Mouse (Mus musculus): ENCODE measurements around the gene 5730522E02Rik. TPM values are rescaled to one million over a fixed set of nuclear protein-coding genes. Genes with fewer than 3 reads are reported as not detected.

5730522E02Rik gene
- polyA plus RNA-seq, 1 experiment, result not detected

DNA sequence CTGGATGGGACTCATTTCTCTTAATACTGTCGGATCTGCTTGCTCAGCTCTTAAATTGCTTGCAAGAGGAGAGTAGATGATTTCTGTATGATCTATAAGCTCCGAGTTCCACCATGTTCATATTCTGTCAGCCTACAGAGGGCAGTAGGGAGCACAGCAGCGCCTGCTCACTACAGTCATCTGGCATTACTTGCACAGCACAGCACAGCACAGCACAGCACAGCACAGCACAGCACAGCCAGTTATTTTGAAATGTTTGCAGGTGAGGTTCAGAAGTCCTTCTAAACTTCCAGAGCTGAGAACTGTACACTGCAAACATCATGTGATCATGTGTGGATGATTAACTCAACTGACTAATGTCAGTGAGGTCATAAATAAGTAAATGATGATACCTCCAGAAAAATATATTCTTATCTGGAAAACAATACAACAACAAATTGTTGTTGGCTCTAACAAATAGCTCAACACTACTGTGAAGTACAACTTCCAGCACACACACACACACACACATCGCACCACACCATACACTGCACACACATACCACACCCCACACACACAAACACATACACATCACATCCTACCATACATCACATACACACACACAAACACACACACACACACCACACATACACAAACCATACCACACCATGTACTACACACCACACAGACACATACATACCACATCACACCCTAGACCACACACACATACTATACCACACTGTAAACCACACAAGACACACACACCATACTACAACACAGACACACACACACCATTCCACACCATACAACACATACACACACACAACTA, 9.4 kb downstream of the 5730522E02Rik start:
- no peak for TF ChIP-seq MYOD1 (IDR thresholded peaks at IDR 0.05; ENCODE audit: control insufficient read depth in 1 of 3, insufficient read length in 2 of 3, low read depth in 2 of 3)
- no peak for TF ChIP-seq TCF3 (IDR thresholded peaks at IDR 0.05; ENCODE audit: insufficient read length, low read depth)
- no peak for TF ChIP-seq POLR2A (IDR thresholded peaks at IDR 0.05; ENCODE audit: insufficient read length, low read depth)
- H3K4me3 ChIP-seq, result no peak overlapping the region
- no peak overlapping the region for H3ac ChIP-seq (ENCODE audit: control insufficient read depth, insufficient read length)
- H3K4me2 ChIP-seq (ENCODE audit: low read depth), result no peak overlapping the region
- no peaks in the 10 kb centered on the region for H3K36me3 ChIP-seq (ENCODE audit: control insufficient read depth, insufficient read depth)
- H3K27me3 ChIP-seq (ENCODE audit: control insufficient read depth, insufficient read depth, insufficient read length), result no peaks in the 10 kb centered on the region
- no peaks in the 10 kb centered on the region for H3K79me2 ChIP-seq (ENCODE audit: control insufficient read depth, insufficient read depth)

DNA sequence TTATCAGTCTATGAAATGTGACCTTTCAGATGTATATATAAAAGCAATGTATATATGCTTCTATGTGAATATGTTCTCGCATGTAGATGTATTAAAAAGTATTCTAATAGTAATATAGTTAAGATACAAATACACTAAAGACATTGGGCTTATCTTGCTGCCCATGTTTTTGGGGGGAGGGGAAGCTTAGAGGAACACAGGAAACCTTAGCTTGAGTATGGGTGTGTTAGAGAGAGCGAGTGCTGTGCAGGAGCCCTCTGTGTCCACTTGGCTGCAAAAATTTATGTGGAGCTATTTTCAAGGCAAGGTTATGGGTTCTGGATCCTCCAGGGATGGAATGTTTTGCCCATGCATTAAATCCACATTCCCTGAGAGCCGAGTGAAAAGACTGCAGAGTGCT, 15.1 kb downstream of the 5730522E02Rik start:
- H3K4me3 ChIP-seq, result no peak overlapping the region
- no peak overlapping the region for H3ac ChIP-seq (ENCODE audit: control insufficient read depth, insufficient read length)
- H3K36me3 ChIP-seq (ENCODE audit: control insufficient read depth, insufficient read depth), result no peaks in the 10 kb centered on the region
- H3K4me2 ChIP-seq (ENCODE audit: low read depth), result no peak overlapping the region
- TF ChIP-seq TCF12 (IDR thresholded peaks at IDR 0.05; ENCODE audit: insufficient read depth, poor library complexity, severe bottlenecking) (no peak), TCF3 (IDR thresholded peaks at IDR 0.05; ENCODE audit: insufficient read length, low read depth) (no peak), CEBPB (IDR thresholded peaks at IDR 0.05; ENCODE audit: insufficient read depth, poor library complexity, severe bottlenecking) (no peak), USF1 (IDR thresholded peaks at IDR 0.05; ENCODE audit: low read depth) (no peak), MAX (IDR thresholded peaks at IDR 0.05; ENCODE audit: low read depth) (no peak), POLR2A (IDR thresholded peaks at IDR 0.05; ENCODE audit: insufficient read length, low read depth) (no peak), REST (IDR thresholded peaks at IDR 0.05; ENCODE audit: insufficient read depth, insufficient read length) (no peak), MYOG (IDR thresholded peaks at IDR 0.05; ENCODE audit: control insufficient read depth in 1 of 3, insufficient read depth in 1 of 3, insufficient read length in 2 of 3, low read depth in 2 of 3) (no peak), MYOD1 (IDR thresholded peaks at IDR 0.05; ENCODE audit: control insufficient read depth in 1 of 3, insufficient read length in 2 of 3, low read depth in 2 of 3) (no peak), POLR2AphosphoS2 (IDR thresholded peaks at IDR 0.05; ENCODE audit: insufficient read length, low read depth) (no peak), SRF (IDR thresholded peaks at IDR 0.05; ENCODE audit: control insufficient read depth, insufficient read length, low read depth) (no peak), E2F4 (IDR thresholded peaks at IDR 0.05; ENCODE audit: insufficient read depth) (no peak)
- H3K79me2 ChIP-seq (ENCODE audit: control insufficient read depth, insufficient read depth), result no peaks in the 10 kb centered on the region
- no peaks in the 10 kb centered on the region for H3K27me3 ChIP-seq (ENCODE audit: control insufficient read depth, insufficient read depth, insufficient read length)

DNA sequence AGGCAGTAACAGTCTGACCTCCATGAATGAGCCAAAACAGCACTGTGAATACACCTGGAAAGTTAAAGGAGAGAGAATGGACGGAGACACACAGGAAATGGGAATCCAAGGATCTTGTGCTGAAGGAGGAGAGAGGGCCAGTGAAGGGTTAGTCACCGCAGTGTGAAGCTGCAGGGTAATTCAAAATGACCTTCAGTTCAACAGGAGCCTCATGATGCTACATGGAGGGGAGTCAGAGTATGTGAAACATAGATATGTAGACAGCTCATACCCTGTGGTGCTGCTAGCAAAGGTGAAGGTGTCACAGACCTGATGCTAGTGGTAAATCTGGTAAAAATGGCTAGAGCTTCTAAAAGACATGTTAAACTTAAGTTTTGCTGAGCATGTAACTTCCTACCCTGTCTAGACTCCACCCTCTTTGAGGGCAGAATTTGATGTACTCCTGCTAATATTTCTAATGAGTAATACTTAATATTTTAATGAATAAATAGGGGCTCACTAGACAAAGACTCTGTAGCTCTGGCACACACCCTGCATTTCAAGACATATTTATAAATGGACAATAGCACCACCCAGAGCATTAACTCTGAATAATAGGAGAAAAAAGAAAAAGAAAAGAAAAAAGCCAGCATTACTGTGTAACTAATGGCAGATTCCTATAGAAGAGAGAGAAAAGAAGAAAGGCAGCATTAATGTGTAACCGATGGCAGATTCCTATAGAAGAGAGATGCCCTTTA, 23.2 kb downstream of the 5730522E02Rik start:
- no peaks in the 10 kb centered on the region for H3K79me2 ChIP-seq (ENCODE audit: control insufficient read depth, insufficient read depth)
- no peak overlapping the region for H3ac ChIP-seq (ENCODE audit: control insufficient read depth, insufficient read length)
- no peak overlapping the region for H3K4me2 ChIP-seq (ENCODE audit: low read depth)
- no peaks in the 10 kb centered on the region for H3K36me3 ChIP-seq (ENCODE audit: control insufficient read depth, insufficient read depth)
- TF ChIP-seq TCF3 (IDR thresholded peaks at IDR 0.05; ENCODE audit: insufficient read length, low read depth), result no peak
- H3K4me3 ChIP-seq, result no peak overlapping the region
- no peaks in the 10 kb centered on the region for H3K27me3 ChIP-seq (ENCODE audit: control insufficient read depth, insufficient read depth, insufficient read length)

DNA sequence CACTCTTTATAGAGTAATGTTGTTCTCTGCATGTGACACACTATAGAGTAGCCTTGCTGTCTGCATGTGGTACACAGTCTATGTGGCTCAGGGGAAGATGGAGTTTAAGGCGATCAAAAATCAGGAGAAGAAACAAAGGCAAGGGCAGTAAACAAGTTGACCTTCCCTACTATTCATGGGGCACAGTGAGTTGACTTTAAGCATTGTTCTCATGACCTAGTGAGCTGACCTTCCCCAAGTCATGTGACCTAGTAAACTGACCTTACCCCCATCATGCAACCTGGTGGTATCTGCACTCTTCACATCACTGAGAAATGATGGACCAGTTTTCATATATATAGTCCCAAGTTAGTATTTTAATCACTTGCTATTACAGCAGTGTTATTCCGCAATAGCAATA, 40.0 kb downstream of the 5730522E02Rik start:
- H3K4me2 ChIP-seq (ENCODE audit: low read depth), result no peak overlapping the region
- no peak overlapping the region for H3K4me3 ChIP-seq
- H3K27me3 ChIP-seq (ENCODE audit: control insufficient read depth, insufficient read depth, insufficient read length), result no peaks in the 10 kb centered on the region
- no peaks in the 10 kb centered on the region for H3K79me2 ChIP-seq (ENCODE audit: control insufficient read depth, insufficient read depth)
- TF ChIP-seq TCF3 (IDR thresholded peaks at IDR 0.05; ENCODE audit: insufficient read length, low read depth), result no peak
- no peak for TF ChIP-seq MYOG (IDR thresholded peaks at IDR 0.05; ENCODE audit: control insufficient read depth in 1 of 3, insufficient read depth in 1 of 3, insufficient read length in 2 of 3, low read depth in 2 of 3)
- no peak for TF ChIP-seq USF1 (IDR thresholded peaks at IDR 0.05; ENCODE audit: low read depth)
- H3ac ChIP-seq (ENCODE audit: control insufficient read depth, insufficient read length), result no peak overlapping the region
- no peaks in the 10 kb centered on the region for H3K36me3 ChIP-seq (ENCODE audit: control insufficient read depth, insufficient read depth)

DNA sequence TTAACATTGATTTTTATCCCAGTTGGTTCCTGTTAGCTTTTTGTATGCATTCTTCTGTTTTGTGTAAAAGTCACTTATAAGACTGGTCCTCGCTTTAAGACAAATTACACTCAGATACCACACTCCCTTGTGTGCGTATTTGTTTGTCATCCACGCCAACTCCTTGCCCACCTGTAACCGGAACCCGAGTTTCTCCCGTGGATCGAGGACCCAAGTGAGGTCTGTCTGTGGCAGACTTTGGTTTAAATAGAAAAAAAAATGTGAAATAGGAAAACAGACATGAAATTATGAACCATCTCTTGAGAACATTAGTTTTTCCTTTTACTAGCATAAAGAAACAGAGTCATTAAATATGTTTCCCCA, 43.0 kb downstream of the 5730522E02Rik start:
- TF ChIP-seq REST (IDR thresholded peaks at IDR 0.05; ENCODE audit: insufficient read depth, insufficient read length) (no peak), POLR2AphosphoS2 (IDR thresholded peaks at IDR 0.05; ENCODE audit: insufficient read length, low read depth) (no peak), USF1 (IDR thresholded peaks at IDR 0.05; ENCODE audit: low read depth) (no peak), SRF (IDR thresholded peaks at IDR 0.05; ENCODE audit: control insufficient read depth, insufficient read length, low read depth) (no peak), E2F4 (IDR thresholded peaks at IDR 0.05; ENCODE audit: insufficient read depth) (no peak), TCF12 (IDR thresholded peaks at IDR 0.05; ENCODE audit: insufficient read depth, poor library complexity, severe bottlenecking) (no peak), CEBPB (IDR thresholded peaks at IDR 0.05; ENCODE audit: insufficient read depth, poor library complexity, severe bottlenecking) (no peak), POLR2A (IDR thresholded peaks at IDR 0.05; ENCODE audit: insufficient read length, low read depth) (no peak), MYOG (IDR thresholded peaks at IDR 0.05; ENCODE audit: control insufficient read depth in 1 of 3, insufficient read depth in 1 of 3, insufficient read length in 2 of 3, low read depth in 2 of 3) (no peak), TCF3 (IDR thresholded peaks at IDR 0.05; ENCODE audit: insufficient read length, low read depth) (no peak), MYOD1 (IDR thresholded peaks at IDR 0.05; ENCODE audit: control insufficient read depth in 1 of 3, insufficient read length in 2 of 3, low read depth in 2 of 3) (no peak), MAX (IDR thresholded peaks at IDR 0.05; ENCODE audit: low read depth) (no peak)
- H3ac ChIP-seq (ENCODE audit: control insufficient read depth, insufficient read length), result no peak overlapping the region

More for the DNA sequence above, 43.0 kb downstream of the 5730522E02Rik start:
- no peaks in the 10 kb centered on the region for H3K36me3 ChIP-seq (ENCODE audit: control insufficient read depth, insufficient read depth)
- no peak overlapping the region for H3K4me2 ChIP-seq (ENCODE audit: low read depth)
- no peaks in the 10 kb centered on the region for H3K79me2 ChIP-seq (ENCODE audit: control insufficient read depth, insufficient read depth)
- no peak overlapping the region for H3K4me3 ChIP-seq
- H3K27me3 ChIP-seq (ENCODE audit: control insufficient read depth, insufficient read depth, insufficient read length), result no peaks in the 10 kb centered on the region

Data from myocyte (in vitro differentiated cells).